In genomic region chr4:59819477-59820022, GRCm38 (mm10) we compare ENCODE assay signal across 8 mouse cellular contexts. TPM values are rescaled to one million over a fixed set of nuclear protein-coding genes. Genes with fewer than 3 reads are reported as not detected.
DNase-seq lines count a peak whose midpoint lies in the region; ATAC-seq and TF ChIP-seq lines count a peak whose summit lies in the region.

No protein-coding gene starts in this region.

- ATAC-seq in intestine, embryonic 15.5 days, result 0 out of 2 replicates have a peak, but pooled peaks have one; percentile 19
- no peak for ATAC-seq in intestine, embryonic 16.5 days
- peak; percentile 27; the same call in 1 of the 2 replicates for ATAC-seq in heart, postnatal 0 days (ENCODE audit: insufficient read depth, low read depth)
- peak; percentile 52 for ATAC-seq in lung, postnatal 0 days
- no peak for ATAC-seq in erythroblast, adult 5-6 weeks (replicated peaks; ENCODE audit: low FRiP score, poor library complexity, severe bottlenecking)

- no peak overlapping the region for H3K27ac ChIP-seq in intestine, embryonic 15.5 days
- H3K27ac ChIP-seq in intestine, embryonic 16.5 days (ENCODE audit: low read length), result no peak overlapping the region
- peak overlapping the region; percentile 70 for H3K27ac ChIP-seq in cerebellum, adult 2 months (ENCODE audit: insufficient read depth, low read length)
- 0 out of 2 replicates have a peak overlapping the region, but pooled peaks have one; percentile 1 for H3K27ac ChIP-seq in heart, postnatal 0 days (ENCODE audit: low read depth)
- peak overlapping the region; percentile 85 for H3K27ac ChIP-seq in lung, postnatal 0 days (ENCODE audit: low read length)

- H3K4me3 ChIP-seq in intestine, embryonic 15.5 days (replicated peaks), result no peak overlapping the region
- H3K4me3 ChIP-seq in intestine, embryonic 16.5 days (ENCODE audit: low read length), result no peak overlapping the region
- no peak overlapping the region for H3K4me3 ChIP-seq in cerebellum, adult 2 months (replicated peaks; ENCODE audit: insufficient read depth, low read depth, low read length)
- no peak overlapping the region for H3K4me3 ChIP-seq in heart, postnatal 0 days (ENCODE audit: low read depth, low read length)
- H3K4me3 ChIP-seq in lung, postnatal 0 days (ENCODE audit: low read depth, low read length), result no peak overlapping the region

- H3K9me3 ChIP-seq in intestine, embryonic 15.5 days, result no peaks in the 10 kb centered on the region
- H3K9me3 ChIP-seq in intestine, embryonic 16.5 days (ENCODE audit: control insufficient read depth, low read length), result no peaks in the 10 kb centered on the region
- H3K9me3 ChIP-seq in heart, postnatal 0 days (replicated peaks; ENCODE audit: control insufficient read depth, low read length), result no peaks in the 10 kb centered on the region
- H3K9me3 ChIP-seq in lung, postnatal 0 days (ENCODE audit: low read length), result no peaks in the 10 kb centered on the region

- no peak overlapping the region for H3K9ac ChIP-seq in intestine, embryonic 15.5 days
- no peak overlapping the region for H3K9ac ChIP-seq in intestine, embryonic 16.5 days (ENCODE audit: low read depth, low read length)
- no peak overlapping the region for H3K9ac ChIP-seq in heart, postnatal 0 days (replicated peaks; ENCODE audit: low read depth, low read length)
- H3K9ac ChIP-seq in lung, postnatal 0 days (replicated peaks; ENCODE audit: low read depth), result no peak overlapping the region

- TF ChIP-seq POLR2A in cerebellum, adult 2 months (IDR thresholded peaks at IDR 0.05; ENCODE audit: borderline replicate concordance, insufficient read depth, low read length), result no peak

- H3K4me1 ChIP-seq in intestine, embryonic 15.5 days (replicated peaks), result peaks cover 7% of the 10 kb centered on the region; the same call in 1 of the 2 replicates
- H3K4me1 ChIP-seq in intestine, embryonic 16.5 days (ENCODE audit: control insufficient read depth, insufficient read depth, low read length), result peaks cover 5% of the 10 kb centered on the region; the same call in 1 of the 2 replicates
- H3K4me1 ChIP-seq in cerebellum, adult 2 months (ENCODE audit: control insufficient read depth, insufficient read depth, low read length), result peaks cover 65% of the 10 kb centered on the region
- H3K4me1 ChIP-seq in heart, postnatal 0 days (ENCODE audit: control insufficient read depth, insufficient read depth), result peaks cover 35% of the 10 kb centered on the region
- peaks cover 10% of the 10 kb centered on the region; the same call in 1 of the 2 replicates for H3K4me1 ChIP-seq in lung, postnatal 0 days (ENCODE audit: insufficient read depth, low read depth, low read length)

- no peaks in the 10 kb centered on the region for H3K36me3 ChIP-seq in intestine, embryonic 15.5 days
- H3K36me3 ChIP-seq in intestine, embryonic 16.5 days (ENCODE audit: control insufficient read depth, insufficient read depth, low read length), result no peaks in the 10 kb centered on the region
- H3K36me3 ChIP-seq in heart, postnatal 0 days (replicated peaks; ENCODE audit: control insufficient read depth, insufficient read depth, low read length), result no peaks in the 10 kb centered on the region
- no peaks in the 10 kb centered on the region for H3K36me3 ChIP-seq in lung, postnatal 0 days (ENCODE audit: insufficient read depth, low read length)

- DNase-seq in cerebellum, adult 2 months, result peak in 1 of 2 experiments; percentile 55
- DNase-seq in heart, postnatal 0 days (ENCODE audit: low spot score), result no peak
- peak; percentile 89 for DNase-seq in lung, postnatal 0 days (ENCODE audit: low spot score)
- DNase-seq in retina, postnatal 1 day, result peak; percentile 82
- DNase-seq in adrenal gland, adult (ENCODE audit: inconsistent age in 2 of 2, low spot score in 1 of 2), result no peak

- no peaks in the 10 kb centered on the region for H3K27me3 ChIP-seq in intestine, embryonic 15.5 days (replicated peaks)
- no peaks in the 10 kb centered on the region for H3K27me3 ChIP-seq in intestine, embryonic 16.5 days (replicated peaks; ENCODE audit: control insufficient read depth, insufficient read depth, low read length)
- H3K27me3 ChIP-seq in cerebellum, adult 2 months (ENCODE audit: control insufficient read depth, insufficient read depth, low read length), result no peaks in the 10 kb centered on the region
- no peaks in the 10 kb centered on the region for H3K27me3 ChIP-seq in heart, postnatal 0 days (ENCODE audit: control insufficient read depth, insufficient read depth, low read length)
- H3K27me3 ChIP-seq in lung, postnatal 0 days (replicated peaks; ENCODE audit: insufficient read depth, low read length), result no peaks in the 10 kb centered on the region

- no peak for TF ChIP-seq CTCF in cerebellum, adult 2 months (IDR thresholded peaks at IDR 0.05; ENCODE audit: borderline replicate concordance, insufficient read depth, low read depth, low read length)
- no peak for TF ChIP-seq CTCF in heart, postnatal 0 days (IDR thresholded peaks at IDR 0.05; ENCODE audit: low read depth)
- no peak; the same call in 1 of the 2 replicates for TF ChIP-seq CTCF in lung, postnatal 0 days (IDR thresholded peaks at IDR 0.05)

- no peak for TF ChIP-seq EP300 in heart, postnatal 0 days (IDR thresholded peaks at IDR 0.05; ENCODE audit: low read depth)
- TF ChIP-seq EP300 in lung, postnatal 0 days (IDR thresholded peaks at IDR 0.05), result peak; percentile 46; the same call in 1 of the 2 replicates

- no peak overlapping the region for H3K4me2 ChIP-seq in intestine, embryonic 15.5 days (replicated peaks)
- no peak overlapping the region for H3K4me2 ChIP-seq in intestine, embryonic 16.5 days (ENCODE audit: low read depth, low read length)
- H3K4me2 ChIP-seq in heart, postnatal 0 days (ENCODE audit: low read depth, low read length), result 0 out of 2 replicates have a peak overlapping the region, but pooled peaks have one; percentile 1
- H3K4me2 ChIP-seq in lung, postnatal 0 days (replicated peaks; ENCODE audit: low read depth, low read length), result no peak overlapping the region

- WGBS in intestine, embryonic 15.5 days, result 74% methylated on average over 12 of the region's 12 CpGs
- 61% methylated on average over 12 of the region's 12 CpGs for WGBS in intestine, embryonic 16.5 days
- 11% methylated on average over 12 of the region's 12 CpGs for WGBS in cerebellum, adult 2 months
- 27% methylated on average over 12 of the region's 12 CpGs for WGBS in heart, postnatal 0 days
- 29% methylated on average over 12 of the region's 12 CpGs for WGBS in lung, postnatal 0 days

RNA-seq across cellular contexts. Expression of gene Snx30, which starts 13.9 kb away (rescaled TPM):
- polyA plus RNA-seq in intestine, embryonic 15.5 days (2015; fragmentation: Nextera tagmentation; extraction: Ambion mirVana), result 4.9 and 6.6 TPM in 2 replicates
- polyA plus RNA-seq in intestine, embryonic 16.5 days (2015; fragmentation: Nextera tagmentation; extraction: Ambion mirVana), result 4.3 and 5.2 TPM in 2 replicates
- polyA plus RNA-seq in cerebellum, adult 2 months (2012; rRNA removed), result 24.7 and 26.1 TPM in 2 replicates
- 3.7 and 4.5 TPM in 2 replicates for total RNA-seq in heart, postnatal 0 days (2014; rRNA removed; ENCODE audit: low replicate concordance)
- 2.9 and 3.3 TPM in 2 replicates for polyA plus RNA-seq in heart, postnatal 0 days (2015; fragmentation: Nextera tagmentation; extraction: Ambion mirVana)
- 12.0 and 13.2 TPM in 2 replicates for polyA plus RNA-seq in lung, postnatal 0 days (2015; fragmentation: Nextera tagmentation; extraction: Ambion mirVana)
- total RNA-seq in erythroblast, adult 5-6 weeks (2015; ENCODE audit: low replicate concordance), result 2.5 and 3.7 TPM in 2 replicates
- total RNA-seq in erythroblast, adult 5-6 weeks (2017; ENCODE audit: low replicate concordance), result 2.1 and 2.5 TPM in 2 replicates

RNA-seq across cellular contexts. Expression of gene Inip, which starts 18.2 kb away (rescaled TPM):
- 40.4 and 40.5 TPM in 2 replicates for polyA plus RNA-seq in intestine, embryonic 15.5 days (2015; fragmentation: Nextera tagmentation; extraction: Ambion mirVana)
- polyA plus RNA-seq in intestine, embryonic 16.5 days (2015; fragmentation: Nextera tagmentation; extraction: Ambion mirVana), result 33.3 and 37.6 TPM in 2 replicates
- polyA plus RNA-seq in cerebellum, adult 2 months (2012; rRNA removed), result 22.5 and 23.3 TPM in 2 replicates
- 10.3 and 17.3 TPM in 2 replicates for total RNA-seq in heart, postnatal 0 days (2014; rRNA removed; ENCODE audit: low replicate concordance)
- polyA plus RNA-seq in heart, postnatal 0 days (2015; fragmentation: Nextera tagmentation; extraction: Ambion mirVana), result 23.6 and 25.2 TPM in 2 replicates
- polyA plus RNA-seq in lung, postnatal 0 days (2015; fragmentation: Nextera tagmentation; extraction: Ambion mirVana), result 25.9 and 26.8 TPM in 2 replicates
- total RNA-seq in erythroblast, adult 5-6 weeks (2015; ENCODE audit: low replicate concordance), result 4.2 and 11.1 TPM in 2 replicates
- 7.0 and 14.1 TPM in 2 replicates for total RNA-seq in erythroblast, adult 5-6 weeks (2017; ENCODE audit: low replicate concordance)

Comparison
In these comparisons a context has a peak if more than half of its experiments do, and no peak if none do; other contexts are left out.
1. ATAC-seq: peak in intestine, embryonic 15.5 days (single experiment), heart, postnatal 0 days (single experiment) and lung, postnatal 0 days (single experiment); none in intestine, embryonic 16.5 days (single experiment) and erythroblast, adult 5-6 weeks (single experiment).
2. H3K27ac ChIP-seq: peak in cerebellum, adult 2 months (single experiment), heart, postnatal 0 days (single experiment) and lung, postnatal 0 days (single experiment); none in intestine, embryonic 15.5 days (single experiment) and intestine, embryonic 16.5 days (single experiment).
3. DNase-seq: peak in lung, postnatal 0 days (single experiment) and retina, postnatal 1 day (single experiment); none in heart, postnatal 0 days (single experiment) and adrenal gland, adult (0 of 2).